Mouse (Mus musculus): Measurements from ENCODE around the gene Hspb6. TPM values are rescaled to one million over a fixed set of nuclear protein-coding genes. Genes with fewer than 3 reads are reported as not detected.
A peak's percentile ranks its signal among the peaks of the same experiment; 100 is the strongest.

Gene Hspb6
- polyA plus RNA-seq, 1 experiment from 2014 or later: 9.3 TPM

GRCm38 (mm10) chr7:30526399-30526798, 25.6 kb upstream of the Hspb6 start:
- Histone ChIP-seq H3K27ac (ENCODE audit: low read length) (no peak overlapping the region), H3K4me1 (replicated peaks; ENCODE audit: control insufficient read depth, insufficient read depth, low read length) (peaks cover 2% of the 10 kb centered on the region; the same call in 1 of the 2 replicates), H3K9me3 (ENCODE audit: control insufficient read depth, low read length) (no peaks in the 10 kb centered on the region), H3K9ac (replicated peaks; ENCODE audit: low read depth, low read length) (peak overlapping the region; percentile 27; the same call in 1 of the 2 replicates), H3K27me3 (replicated peaks; ENCODE audit: control insufficient read depth, insufficient read depth, low read length) (no peaks in the 10 kb centered on the region), H3K4me2 (ENCODE audit: low read length) (no peak overlapping the region), H3K4me3 (replicated peaks; ENCODE audit: low read length) (no peak overlapping the region), H3K36me3 (ENCODE audit: control insufficient read depth, insufficient read depth) (peaks cover 52% of the 10 kb centered on the region)
- 33% methylated on average over 17 of the region's 17 CpGs for WGBS
- ATAC-seq: no peak

- Histone ChIP-seq H3K4me2 (ENCODE audit: low read length) (no peak overlapping the region), H3K9ac (replicated peaks; ENCODE audit: low read depth, low read length) (no peak overlapping the region), H3K4me3 (replicated peaks; ENCODE audit: low read length) (no peak overlapping the region)
Observed at GRCm38 (mm10) chr7:30526981-30527380, 25.0 kb upstream of the Hspb6 start.

GRCm38 (mm10) chr7:30531291-30531815, 20.6 kb upstream of the Hspb6 start:
- ATAC-seq: no peak
- Histone ChIP-seq H3K9ac (replicated peaks; ENCODE audit: low read depth, low read length) (no peak overlapping the region), H3K4me1 (replicated peaks; ENCODE audit: control insufficient read depth, insufficient read depth, low read length) (peaks cover 35% of the 10 kb centered on the region), H3K27me3 (replicated peaks; ENCODE audit: control insufficient read depth, insufficient read depth, low read length) (no peaks in the 10 kb centered on the region), H3K9me3 (ENCODE audit: control insufficient read depth, low read length) (no peaks in the 10 kb centered on the region), H3K36me3 (ENCODE audit: control insufficient read depth, insufficient read depth) (peaks cover 37% of the 10 kb centered on the region), H3K4me3 (replicated peaks; ENCODE audit: low read length) (no peak overlapping the region), H3K4me2 (ENCODE audit: low read length) (no peak overlapping the region), H3K27ac (ENCODE audit: low read length) (no peak overlapping the region)
- 80% methylated on average over 9 of the region's 9 CpGs for WGBS

More at GRCm38 (mm10) chr7:30526981-30527380, 25.0 kb upstream of the Hspb6 start:
- WGBS: 82% methylated on average over 14 of the region's 14 CpGs
- Histone ChIP-seq H3K27ac (ENCODE audit: low read length) (no peak overlapping the region), H3K9me3 (ENCODE audit: control insufficient read depth, low read length) (no peaks in the 10 kb centered on the region), H3K36me3 (ENCODE audit: control insufficient read depth, insufficient read depth) (peaks cover 55% of the 10 kb centered on the region), H3K27me3 (replicated peaks; ENCODE audit: control insufficient read depth, insufficient read depth, low read length) (no peaks in the 10 kb centered on the region), H3K4me1 (replicated peaks; ENCODE audit: control insufficient read depth, insufficient read depth, low read length) (peaks cover 8% of the 10 kb centered on the region)
- no peak for ATAC-seq

GRCm38 (mm10) chr7:30532931-30533330, 19.0 kb upstream of the Hspb6 start:
- Histone ChIP-seq H3K9me3 (ENCODE audit: control insufficient read depth, low read length) (no peaks in the 10 kb centered on the region), H3K4me1 (replicated peaks; ENCODE audit: control insufficient read depth, insufficient read depth, low read length) (peaks cover 35% of the 10 kb centered on the region), H3K27ac (ENCODE audit: low read length) (no peak overlapping the region), H3K9ac (replicated peaks; ENCODE audit: low read depth, low read length) (peak overlapping the region; percentile 90), H3K4me2 (ENCODE audit: low read length) (peak overlapping the region; percentile 77), H3K4me3 (replicated peaks; ENCODE audit: low read length) (peak overlapping the region; percentile 84), H3K27me3 (replicated peaks; ENCODE audit: control insufficient read depth, insufficient read depth, low read length) (no peaks in the 10 kb centered on the region), H3K36me3 (ENCODE audit: control insufficient read depth, insufficient read depth) (peaks cover 26% of the 10 kb centered on the region)
- WGBS: 8% methylated on average over 8 of the region's 8 CpGs
- no peak for ATAC-seq

- ATAC-seq: peak; percentile 55
- Histone ChIP-seq H3K9ac (replicated peaks; ENCODE audit: low read depth, low read length) (peak overlapping the region; percentile 90), H3K4me2 (ENCODE audit: low read length) (peak overlapping the region; percentile 77), H3K9me3 (ENCODE audit: control insufficient read depth, low read length) (no peaks in the 10 kb centered on the region), H3K36me3 (ENCODE audit: control insufficient read depth, insufficient read depth) (peaks cover 19% of the 10 kb centered on the region), H3K4me1 (replicated peaks; ENCODE audit: control insufficient read depth, insufficient read depth, low read length) (peaks cover 35% of the 10 kb centered on the region), H3K4me3 (replicated peaks; ENCODE audit: low read length) (peak overlapping the region; percentile 84), H3K27me3 (replicated peaks; ENCODE audit: control insufficient read depth, insufficient read depth, low read length) (no peaks in the 10 kb centered on the region), H3K27ac (ENCODE audit: low read length) (peak overlapping the region; percentile 93)
- WGBS: 1% methylated on average over 26 of the region's 26 CpGs
Observed at GRCm38 (mm10) chr7:30533941-30534632, 17.9 kb upstream of the Hspb6 start.

- under 1% methylated on average over 76 of the region's 84 CpGs for WGBS
- peak; percentile 87 for ATAC-seq
- peaks cover 20% of the 10 kb centered on the region for H3K36me3 ChIP-seq (ENCODE audit: control insufficient read depth, insufficient read depth)
- H3K9ac ChIP-seq (replicated peaks; ENCODE audit: low read depth, low read length): peak within 1 kb of the TSS; percentile 90
- peak within 1 kb of the TSS; percentile 77 for H3K4me2 ChIP-seq (ENCODE audit: low read length)
- H3K4me3 ChIP-seq (replicated peaks; ENCODE audit: low read length): peak within 1 kb of the TSS; percentile 84
- H3K27ac ChIP-seq (ENCODE audit: low read length): peak within 1 kb of the TSS; percentile 95
- H3K27me3 ChIP-seq (replicated peaks; ENCODE audit: control insufficient read depth, insufficient read depth, low read length): no peaks in the 10 kb centered on the region
- H3K9me3 ChIP-seq (ENCODE audit: control insufficient read depth, low read length): no peaks in the 10 kb centered on the region
- peaks cover 35% of the 10 kb centered on the region for H3K4me1 ChIP-seq (replicated peaks; ENCODE audit: control insufficient read depth, insufficient read depth, low read length)
Observed at GRCm38 (mm10) chr7:30534633-30535577, 17.1 kb upstream of the Hspb6 start, which contains the start of gene Arhgap33. Gene Arhgap33, minus strand, starts transcription at chr7:30535060.

GRCm38 (mm10) chr7:30540572-30540971, 11.4 kb upstream of the Hspb6 start:
- Histone ChIP-seq H3K27me3 (replicated peaks; ENCODE audit: control insufficient read depth, insufficient read depth, low read length) (no peaks in the 10 kb centered on the region), H3K4me3 (replicated peaks; ENCODE audit: low read length) (no peak overlapping the region), H3K4me2 (ENCODE audit: low read length) (no peak overlapping the region), H3K4me1 (replicated peaks; ENCODE audit: control insufficient read depth, insufficient read depth, low read length) (peaks cover 5% of the 10 kb centered on the region), H3K36me3 (ENCODE audit: control insufficient read depth, insufficient read depth) (peaks cover 11% of the 10 kb centered on the region), H3K27ac (ENCODE audit: low read length) (no peak overlapping the region), H3K9ac (replicated peaks; ENCODE audit: low read depth, low read length) (no peak overlapping the region), H3K9me3 (ENCODE audit: control insufficient read depth, low read length) (no peaks in the 10 kb centered on the region)
- ATAC-seq: no peak
- 93% methylated on average over 7 of the region's 7 CpGs for WGBS

- H3K27me3 ChIP-seq (replicated peaks; ENCODE audit: control insufficient read depth, insufficient read depth, low read length): no peaks in the 10 kb centered on the region
- 93% methylated on average over 2 of the region's 2 CpGs for WGBS
- no peak for ATAC-seq
Observed at GRCm38 (mm10) chr7:30544327-30544726, 7.7 kb upstream of the Hspb6 start.

GRCm38 (mm10) chr7:30549880-30550279, 2.1 kb upstream of the Hspb6 start:
- H3K4me3 ChIP-seq (replicated peaks; ENCODE audit: low read length): no peak overlapping the region
- H3K9ac ChIP-seq (replicated peaks; ENCODE audit: low read depth, low read length): no peak overlapping the region
- H3K9me3 ChIP-seq (ENCODE audit: control insufficient read depth, low read length): no peaks in the 10 kb centered on the region
- no peaks in the 10 kb centered on the region for H3K27me3 ChIP-seq (replicated peaks; ENCODE audit: control insufficient read depth, insufficient read depth, low read length)
- ATAC-seq: no peak
- peaks cover 16% of the 10 kb centered on the region for H3K4me1 ChIP-seq (replicated peaks; ENCODE audit: control insufficient read depth, insufficient read depth, low read length)
- WGBS: 94% methylated on average over 2 of the region's 2 CpGs
- H3K36me3 ChIP-seq (ENCODE audit: control insufficient read depth, insufficient read depth): peaks cover 7% of the 10 kb centered on the region
- no peak overlapping the region for H3K4me2 ChIP-seq (ENCODE audit: low read length)
- no peak overlapping the region for H3K27ac ChIP-seq (ENCODE audit: low read length)

More at GRCm38 (mm10) chr7:30544327-30544726, 7.7 kb upstream of the Hspb6 start:
- H3K9me3 ChIP-seq (ENCODE audit: control insufficient read depth, low read length): no peaks in the 10 kb centered on the region
- H3K9ac ChIP-seq (replicated peaks; ENCODE audit: low read depth, low read length): no peak overlapping the region
- no peak overlapping the region for H3K27ac ChIP-seq (ENCODE audit: low read length)
- H3K4me2 ChIP-seq (ENCODE audit: low read length): no peak overlapping the region
- H3K4me3 ChIP-seq (replicated peaks; ENCODE audit: low read length): no peak overlapping the region
- H3K4me1 ChIP-seq (replicated peaks; ENCODE audit: control insufficient read depth, insufficient read depth, low read length): no peaks in the 10 kb centered on the region
- peaks cover 12% of the 10 kb centered on the region for H3K36me3 ChIP-seq (ENCODE audit: control insufficient read depth, insufficient read depth)
